Mouse (Mus musculus) brain, embryonic 14.5 days (tissue): ENCODE data around the gene Itga2b.

ENCODE experiments used
- CTCF ChIP-seq: fragments of 200-500 bp; IDR thresholded peaks from 2 replicates; pipeline ENCODE4 v1.5.1; 2012; ENCODE audit warnings: inconsistent platforms, mild to moderate bottlenecking, moderate library complexity, borderline replicate concordance; ENCODE audit not compliant: insufficient read depth, insufficient read length; ENCODE audit errors: extremely low read depth
- POLR2A ChIP-seq: fragments of 200-500 bp; IDR thresholded peaks from 2 replicates; pipeline ENCODE4 v1.6.1; 2012; ENCODE audit warnings: mild to moderate bottlenecking, inconsistent platforms, borderline replicate concordance; ENCODE audit not compliant: poor library complexity, insufficient read depth, insufficient read length, severe bottlenecking; ENCODE audit errors: extremely low read depth

DNA sequence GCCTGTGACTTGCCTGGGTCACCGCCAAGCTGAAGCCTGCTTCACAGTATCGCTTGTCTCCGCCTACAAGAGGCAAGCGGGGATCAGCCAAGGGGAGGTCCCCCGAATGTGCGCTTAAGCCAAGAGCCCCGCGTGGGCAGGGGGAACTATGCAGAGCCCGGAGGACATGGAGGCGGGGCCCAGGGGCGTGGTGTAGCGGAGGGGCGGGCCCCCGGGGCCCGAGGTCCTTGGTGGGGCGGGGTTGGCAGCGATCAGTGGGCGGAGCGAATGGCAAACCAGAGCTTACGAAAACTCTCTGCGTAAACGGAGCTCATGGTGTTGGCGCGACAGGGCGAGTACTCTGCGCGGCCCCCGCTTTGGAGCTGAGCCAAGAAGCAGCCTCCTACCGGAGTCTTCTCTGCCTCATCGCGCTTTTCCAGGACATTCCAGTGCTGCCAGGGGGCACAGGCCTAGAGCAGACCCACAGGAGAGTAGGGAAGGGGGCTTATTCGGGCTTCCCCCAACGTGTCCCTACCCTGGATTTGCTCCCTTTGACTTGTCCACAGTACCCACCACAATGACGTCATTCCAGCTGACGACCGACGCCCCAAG is 2.8 kb downstream of the Itga2b start:
- TF ChIP-seq POLR2A (no peak), CTCF (no peak)
